Mouse (Mus musculus): ENCODE measurements around the gene Chat.
A peak's percentile ranks its signal among the peaks of the same experiment; 100 is the strongest.

Chat gene

GRCm38 (mm10) chr14:32465889-32466288 lies at the start of gene Chat:
TSS of gene Chat (minus strand) at chr14:32465989.
- DNase-seq (ENCODE audit: low spot score in 2 of 2) = no peak

- DNase-seq (ENCODE audit: low spot score in 2 of 2) = peak; percentile 91 to 94
Observed at GRCm38 (mm10) chr14:32513336-32514032, 47.7 kb upstream of the Chat start, which contains the start of gene Ercc6. TSS of gene Ercc6 (plus strand) at chr14:32513521.

GRCm38 (mm10) chr14:32512912-32513311 lies 47.1 kb upstream of the Chat start:
- no peak for DNase-seq (ENCODE audit: low spot score in 2 of 2)

- DNase-seq (ENCODE audit: low spot score in 2 of 2) = no peak
Observed at GRCm38 (mm10) chr14:32509443-32509961, 43.7 kb upstream of the Chat start.

- DNase-seq (ENCODE audit: low spot score in 2 of 2) = no peak
Observed at GRCm38 (mm10) chr14:32508105-32508835, 42.5 kb upstream of the Chat start.

- DNase-seq (ENCODE audit: low spot score in 2 of 2) = no peak
Observed at GRCm38 (mm10) chr14:32507216-32507615, 41.4 kb upstream of the Chat start.

GRCm38 (mm10) chr14:32506329-32506728 lies 40.5 kb upstream of the Chat start:
- no peak for DNase-seq (ENCODE audit: low spot score in 2 of 2)

- DNase-seq (ENCODE audit: low spot score in 2 of 2) = no peak
Observed at GRCm38 (mm10) chr14:32503897-32504296, 38.1 kb upstream of the Chat start.

- no peak for DNase-seq (ENCODE audit: low spot score in 2 of 2)
Observed at GRCm38 (mm10) chr14:32502764-32503688, 37.2 kb upstream of the Chat start.

GRCm38 (mm10) chr14:32501303-32501702 lies 35.5 kb upstream of the Chat start:
- no peak for DNase-seq (ENCODE audit: low spot score in 2 of 2)

GRCm38 (mm10) chr14:32496115-32496850 lies 30.5 kb upstream of the Chat start:
- DNase-seq (ENCODE audit: low spot score in 2 of 2) = no peak

GRCm38 (mm10) chr14:32492521-32492920 lies 26.7 kb upstream of the Chat start:
- DNase-seq (ENCODE audit: low spot score in 2 of 2) = no peak

GRCm38 (mm10) chr14:32482061-32482460 lies 16.3 kb upstream of the Chat start:
- peak in 1 of 2 experiments; percentile 8 for DNase-seq (ENCODE audit: low spot score in 2 of 2)

- no peak for DNase-seq (ENCODE audit: low spot score in 2 of 2)
Observed at GRCm38 (mm10) chr14:32477581-32477980, 11.8 kb upstream of the Chat start.

- DNase-seq (ENCODE audit: low spot score in 2 of 2) = no peak
Observed at GRCm38 (mm10) chr14:32476559-32476958, 10.8 kb upstream of the Chat start.

GRCm38 (mm10) chr14:32472996-32473395 lies 7.2 kb upstream of the Chat start:
- DNase-seq (ENCODE audit: low spot score in 2 of 2) = no peak

- no peak for DNase-seq (ENCODE audit: low spot score in 2 of 2)
Observed at GRCm38 (mm10) chr14:32467606-32468005, 1.8 kb upstream of the Chat start.

GRCm38 (mm10) chr14:32465506-32465870 lies 301 bp downstream of the Chat start:
- DNase-seq (ENCODE audit: low spot score in 2 of 2) = no peak

GRCm38 (mm10) chr14:32464601-32465505 lies 936 bp downstream of the Chat start, which contains the start of gene Slc18a3:
TSS of gene Slc18a3 (minus strand) at chr14:32464850.
- no peak for DNase-seq (ENCODE audit: low spot score in 2 of 2)
